Mouse (Mus musculus) erythroid progenitor cell, adult 5-6 weeks (primary cell): ENCODE measurements around the gene Enho. TPM values are rescaled to one million over a fixed set of nuclear protein-coding genes. Genes with fewer than 3 reads are reported as not detected.

Source experiments
- ATAC-seq: replicated peaks from 2 replicates; pipeline ENCODE4 v1.8.0; 2016; ENCODE audit warnings: moderate number of reproducible peaks, mild to moderate bottlenecking, moderate TSS enrichment, inconsistent platforms; ENCODE audit not compliant: poor library complexity, low FRiP score, severe bottlenecking
- total RNA-seq, 2 experiments: library from RNA; stranded (forward) in 1 of 2; stranded (reverse) in 1 of 2; fragments of 150-400 nt in 1 of 2; fragments of 186-747, 209-891 nt in 1 of 2; gene quantifications; 2 replicates each; pipeline versions ENCODE4 v1.2.3 to v1.2.4; 2015 to 2017; ENCODE audit warnings: low replicate concordance in 2 of 2

The Enho gene
- total RNA-seq, 2 experiments from 2014 or later: not detected

- no peak for ATAC-seq
Measured at GRCm38 (mm10) chr4:41636366-41636765, 3.8 kb downstream of the Enho start.

GRCm38 (mm10) chr4:41635906-41636305 is 4.2 kb downstream of the Enho start:
- no peak for ATAC-seq

- ATAC-seq: no peak
Measured at GRCm38 (mm10) chr4:41635224-41635623, 4.9 kb downstream of the Enho start.

- no peak for ATAC-seq
Measured at GRCm38 (mm10) chr4:41634631-41635030, 5.5 kb downstream of the Enho start.

GRCm38 (mm10) chr4:41633001-41633400 is 7.1 kb downstream of the Enho start:
- ATAC-seq: no peak

- no peak for ATAC-seq
Measured at GRCm38 (mm10) chr4:41631390-41631789, 8.7 kb downstream of the Enho start.

- no peak for ATAC-seq
Measured at GRCm38 (mm10) chr4:41630196-41630595, 9.9 kb downstream of the Enho start.

- no peak for ATAC-seq
Measured at GRCm38 (mm10) chr4:41628202-41628927, 11.8 kb downstream of the Enho start.

- ATAC-seq: no peak
Measured at GRCm38 (mm10) chr4:41622071-41622470, 18.1 kb downstream of the Enho start.

GRCm38 (mm10) chr4:41618916-41619746 is 21.0 kb downstream of the Enho start:
- no peak for ATAC-seq

GRCm38 (mm10) chr4:41615661-41616599 is 24.2 kb downstream of the Enho start:
- ATAC-seq: no peak

- no peak for ATAC-seq
Measured at GRCm38 (mm10) chr4:41614156-41614555, 26.0 kb downstream of the Enho start.

- ATAC-seq: no peak
Measured at GRCm38 (mm10) chr4:41612166-41612565, 28.0 kb downstream of the Enho start.

- no peak for ATAC-seq
Measured at GRCm38 (mm10) chr4:41610594-41610980, 29.5 kb downstream of the Enho start.

- no peak for ATAC-seq
Measured at GRCm38 (mm10) chr4:41609681-41610593, 30.2 kb downstream of the Enho start.

GRCm38 (mm10) chr4:41606784-41607183 is 33.3 kb downstream of the Enho start:
- no peak for ATAC-seq

- no peak for ATAC-seq
Measured at GRCm38 (mm10) chr4:41604476-41605396, 35.4 kb downstream of the Enho start.

GRCm38 (mm10) chr4:41602818-41603217 is 37.3 kb downstream of the Enho start:
- ATAC-seq: no peak
